Mouse (Mus musculus): ENCODE results near the gene Ugt1a6b. TPM values are rescaled to one million over a fixed set of nuclear protein-coding genes. Genes with fewer than 3 reads are reported as not detected.

Gene Ugt1a6b
- total RNA-seq, 4 experiments from 2014 or later, result 0.83 to 1.3 (median 1.1) TPM; not detected in 1

GRCm38 (mm10) chr1:88197443-88197842 is 94.4 kb downstream of the Ugt1a6b start:
- DNase-seq (ENCODE audit: low spot score), result no peak

- no peak for DNase-seq (ENCODE audit: low spot score)
Observed at GRCm38 (mm10) chr1:88199996-88200395, 96.9 kb downstream of the Ugt1a6b start.

- DNase-seq (ENCODE audit: low spot score), result no peak
Observed at GRCm38 (mm10) chr1:88200456-88200855, 97.4 kb downstream of the Ugt1a6b start, which contains the start of gene Ugt1a2. Ugt1a2 (plus strand) TSS chr1:88200601.

GRCm38 (mm10) chr1:88205294-88205922 is 102.4 kb downstream of the Ugt1a6b start, which contains the start of gene Dnajb3:
Dnajb3 (minus strand) TSS chr1:88205782.
- DNase-seq (ENCODE audit: low spot score), result no peak

GRCm38 (mm10) chr1:88206843-88207479 is 103.9 kb downstream of the Ugt1a6b start:
- DNase-seq (ENCODE audit: low spot score), result no peak

GRCm38 (mm10) chr1:88211812-88212211 is 108.8 kb downstream of the Ugt1a6b start, which contains the start of gene Ugt1a1:
Ugt1a1 (plus strand) TSS chr1:88211959.
- DNase-seq (ENCODE audit: low spot score), result no peak

- peak; percentile 5 for DNase-seq (ENCODE audit: low spot score)
Observed at GRCm38 (mm10) chr1:88212341-88213045, 109.4 kb downstream of the Ugt1a6b start.

GRCm38 (mm10) chr1:88213061-88213460 is 110.0 kb downstream of the Ugt1a6b start:
- no peak for DNase-seq (ENCODE audit: low spot score)

- peak; percentile 9 for DNase-seq (ENCODE audit: low spot score)
Observed at GRCm38 (mm10) chr1:88213766-88214461, 110.9 kb downstream of the Ugt1a6b start.

- DNase-seq (ENCODE audit: low spot score), result peak; percentile 9
Observed at GRCm38 (mm10) chr1:88214462-88214952, 111.5 kb downstream of the Ugt1a6b start.

- DNase-seq (ENCODE audit: low spot score), result peak; percentile 5
Observed at GRCm38 (mm10) chr1:88215466-88216380, 112.7 kb downstream of the Ugt1a6b start.

GRCm38 (mm10) chr1:88216551-88216950 is 113.5 kb downstream of the Ugt1a6b start:
- DNase-seq (ENCODE audit: low spot score), result no peak

GRCm38 (mm10) chr1:88217144-88217543 is 114.1 kb downstream of the Ugt1a6b start:
- DNase-seq (ENCODE audit: low spot score), result peak; percentile 4

GRCm38 (mm10) chr1:88217576-88217975 is 114.5 kb downstream of the Ugt1a6b start:
- peak; percentile 5 for DNase-seq (ENCODE audit: low spot score)

GRCm38 (mm10) chr1:88218051-88218450 is 115.0 kb downstream of the Ugt1a6b start:
- DNase-seq (ENCODE audit: low spot score), result peak; percentile 1

GRCm38 (mm10) chr1:88218591-88218990 is 115.5 kb downstream of the Ugt1a6b start:
- no peak for DNase-seq (ENCODE audit: low spot score)

GRCm38 (mm10) chr1:88219054-88219453 is 116.0 kb downstream of the Ugt1a6b start:
- DNase-seq (ENCODE audit: low spot score), result peak; percentile 11

GRCm38 (mm10) chr1:88220336-88220735 is 117.3 kb downstream of the Ugt1a6b start:
- peak; percentile 11 for DNase-seq (ENCODE audit: low spot score)

GRCm38 (mm10) chr1:88222216-88222615 is 119.2 kb downstream of the Ugt1a6b start:
- DNase-seq (ENCODE audit: low spot score), result no peak

GRCm38 (mm10) chr1:88223011-88223515 is 120.0 kb downstream of the Ugt1a6b start:
- peak; percentile 6 for DNase-seq (ENCODE audit: low spot score)

All from heart, adult 8-10 months (tissue).